Mouse (Mus musculus) natural killer cell, adult 2 months (primary cell): Measurements from ENCODE around the gene Auts2.

Experiments
- DNase-seq, 2 experiments: peaks; one replicate each; pipeline ENCODE4 v3.0.0; 2022; ENCODE audit warnings: low spot score in 2 of 2

Auts2 gene

GRCm38 (mm10) chr5:132089496-132090250 lies 453.5 kb downstream of the Auts2 start:
- no peak for DNase-seq

- DNase-seq, result no peak
Observed at GRCm38 (mm10) chr5:132088585-132088984, 454.6 kb downstream of the Auts2 start.

GRCm38 (mm10) chr5:132083753-132084326 lies 459.3 kb downstream of the Auts2 start:
- no peak for DNase-seq

- DNase-seq, result no peak
Observed at GRCm38 (mm10) chr5:132075942-132076341, 467.2 kb downstream of the Auts2 start.

GRCm38 (mm10) chr5:132074724-132075374 lies 468.3 kb downstream of the Auts2 start:
- DNase-seq, result no peak

GRCm38 (mm10) chr5:132074360-132074723 lies 468.8 kb downstream of the Auts2 start:
- no peak for DNase-seq

- DNase-seq, result no peak
Observed at GRCm38 (mm10) chr5:132073677-132074359, 469.3 kb downstream of the Auts2 start.

- DNase-seq, result no peak
Observed at GRCm38 (mm10) chr5:132072356-132072755, 470.8 kb downstream of the Auts2 start.

GRCm38 (mm10) chr5:132067750-132068739 lies 475.1 kb downstream of the Auts2 start:
- no peak for DNase-seq

GRCm38 (mm10) chr5:132060116-132060515 lies 483.0 kb downstream of the Auts2 start:
- DNase-seq, result no peak

- DNase-seq, result no peak
Observed at GRCm38 (mm10) chr5:132052637-132053036, 490.5 kb downstream of the Auts2 start.

GRCm38 (mm10) chr5:132039584-132039983 lies 503.6 kb downstream of the Auts2 start:
- DNase-seq, result no peak

- no peak for DNase-seq
Observed at GRCm38 (mm10) chr5:132033491-132034350, 509.4 kb downstream of the Auts2 start.

- no peak for DNase-seq
Observed at GRCm38 (mm10) chr5:132030941-132031531, 512.1 kb downstream of the Auts2 start.

GRCm38 (mm10) chr5:132029638-132030037 lies 513.5 kb downstream of the Auts2 start:
- DNase-seq, result no peak

- no peak for DNase-seq
Observed at GRCm38 (mm10) chr5:132029038-132029437, 514.1 kb downstream of the Auts2 start.

- no peak for DNase-seq
Observed at GRCm38 (mm10) chr5:132027859-132028498, 515.2 kb downstream of the Auts2 start.

- DNase-seq, result no peak
Observed at GRCm38 (mm10) chr5:132013296-132013695, 529.8 kb downstream of the Auts2 start.

- no peak for DNase-seq
Observed at GRCm38 (mm10) chr5:132011795-132012194, 531.3 kb downstream of the Auts2 start.
